Mouse (Mus musculus) kidney, postnatal 0 days (tissue): ENCODE measurements at regions not wholly inside any gene's neighbourhood (a gene's known extent, or its start where the extent isn't known, plus 50 kb on each side); places are given as distances from the start of the nearest gene placed in this dataset.

ENCODE experiments used
- ATAC-seq: fragments of 200-750 bp; cut with Nextera tagmentation; replicated peaks from 2 replicates; pipeline ENCODE4 v1.8.0; 2017; ENCODE audit warnings: low read depth, moderate number of reproducible peaks, moderate TSS enrichment, moderate library complexity; ENCODE audit not compliant: low FRiP score
- DNase-seq: peaks from one replicate; pipeline ENCODE4 v3.0.0-alpha.2; 2016; ENCODE audit warnings: low spot score
- H3K27ac ChIP-seq: fragments of 300-500 bp; sonication (generic); 2 replicates; pipeline ENCODE4 v1.5.1; 2014; ENCODE audit warnings: mild to moderate bottlenecking
- H3K27me3 ChIP-seq: fragments of 300-500 bp; sonication (generic); 2 replicates; pipeline ENCODE4 v1.6.1; 2014; ENCODE audit warnings: low read length, mixed read lengths; ENCODE audit not compliant: insufficient read depth
- H3K36me3 ChIP-seq: fragments of 300-500 bp; sonication (generic); 2 replicates; pipeline ENCODE4 v1.6.1; 2014; ENCODE audit warnings: low read length, mixed read lengths; ENCODE audit not compliant: insufficient read depth
- H3K4me1 ChIP-seq: fragments of 300-500 bp; sonication (generic); replicated peaks from 2 replicates; pipeline ENCODE4 v1.6.1; 2014; ENCODE audit warnings: antibody characterized with exemption, low read length, mixed read lengths; ENCODE audit not compliant: insufficient read depth
- H3K4me2 ChIP-seq: fragments of 300-500 bp; sonication (generic); 2 replicates; pipeline ENCODE4 v1.6.1; 2014; ENCODE audit warnings: mild to moderate bottlenecking, low read length, moderate library complexity, mixed read lengths
- H3K4me3 ChIP-seq: fragments of 300-500 bp; sonication (generic); replicated peaks from 2 replicates; pipeline ENCODE4 v1.5.1; 2014; ENCODE audit warnings: low read depth, low read length
- H3K9ac ChIP-seq: fragments of 300-500 bp; sonication (generic); 2 replicates; pipeline ENCODE4 v1.6.1; 2014; ENCODE audit warnings: low read depth, low read length
- H3K9me3 ChIP-seq: fragments of 300-500 bp; sonication (generic); replicated peaks from 2 replicates; pipeline ENCODE4 v1.6.1; 2016; ENCODE audit warnings: low read length, inconsistent platforms, mixed read lengths
- CTCF ChIP-seq: IDR thresholded peaks from 2 replicates; pipeline ENCODE4 v1.5.1; 2016; ENCODE audit warnings: antibody characterized with exemption, low read depth, mild to moderate bottlenecking, moderate library complexity
- WGBS: fragments of 180-500 bp; shearing (Covaris S2); extraction: QIAGEN DNeasy Blood & Tissue Kit; methylation state at CpG from one replicate; pipeline ENCODE4 v1.1.7; 2014; 5-methylcytosine and 5-hydroxymethylcytosine counted together

GRCm38 (mm10) chr17:48680331-48680730 is 225.6 kb downstream of the Unc5cl start:
- H3K4me3 ChIP-seq, result no peak overlapping the region
- ATAC-seq, result no peak
- H3K27ac ChIP-seq, result no peak overlapping the region
- WGBS, result 88% methylated on average over 10 of the region's 10 CpGs
- H3K4me1 ChIP-seq, result no peaks in the 10 kb centered on the region
- no peaks in the 10 kb centered on the region for H3K9me3 ChIP-seq
- TF ChIP-seq CTCF, result no peak
- H3K27me3 ChIP-seq, result no peaks in the 10 kb centered on the region
- no peak overlapping the region for H3K9ac ChIP-seq
- H3K4me2 ChIP-seq, result no peak overlapping the region
- DNase-seq, result no peak
- no peaks in the 10 kb centered on the region for H3K36me3 ChIP-seq

GRCm38 (mm10) chr17:48688944-48689343 is 234.2 kb downstream of the Unc5cl start:
- Histone ChIP-seq H3K4me3 (no peak overlapping the region), H3K27me3 (no peaks in the 10 kb centered on the region), H3K4me1 (no peaks in the 10 kb centered on the region), H3K9me3 (no peaks in the 10 kb centered on the region), H3K36me3 (no peaks in the 10 kb centered on the region), H3K27ac (no peak overlapping the region), H3K4me2 (no peak overlapping the region), H3K9ac (no peak overlapping the region)
- 49% methylated on average over 2 of the region's 2 CpGs for WGBS
- no peak for ATAC-seq
- TF ChIP-seq CTCF, result no peak
- no peak for DNase-seq

- H3K4me1 ChIP-seq, result no peaks in the 10 kb centered on the region
- DNase-seq (no peak), ATAC-seq (no peak)
- no peaks in the 10 kb centered on the region for H3K9me3 ChIP-seq
- no peak overlapping the region for H3K4me2 ChIP-seq
- 89% methylated on average over 5 of the region's 5 CpGs for WGBS
- no peaks in the 10 kb centered on the region for H3K27me3 ChIP-seq
- no peak overlapping the region for H3K27ac ChIP-seq
- H3K4me3 ChIP-seq, result no peak overlapping the region
- no peak for TF ChIP-seq CTCF
- no peaks in the 10 kb centered on the region for H3K36me3 ChIP-seq
- H3K9ac ChIP-seq, result no peak overlapping the region
These were observed 233.7 kb upstream of the Lrfn2 start for GRCm38 (mm10) chr17:48698456-48698855.

- peak; percentile 26 for DNase-seq
- Histone ChIP-seq H3K4me3 (no peak overlapping the region), H3K36me3 (no peaks in the 10 kb centered on the region), H3K27ac (no peak overlapping the region), H3K9me3 (no peaks in the 10 kb centered on the region), H3K27me3 (no peaks in the 10 kb centered on the region), H3K4me2 (no peak overlapping the region), H3K9ac (no peak overlapping the region), H3K4me1 (no peaks in the 10 kb centered on the region)
- ATAC-seq, result no peak
- peak; percentile 65 for TF ChIP-seq CTCF
- WGBS, result 31% methylated on average over 10 of the region's 10 CpGs
These were observed 231.6 kb upstream of the Lrfn2 start for GRCm38 (mm10) chr17:48700591-48700990.

GRCm38 (mm10) chr17:48720506-48720905 is 211.7 kb upstream of the Lrfn2 start:
- Histone ChIP-seq H3K36me3 (no peaks in the 10 kb centered on the region), H3K27me3 (no peaks in the 10 kb centered on the region), H3K4me1 (no peaks in the 10 kb centered on the region), H3K9ac (no peak overlapping the region), H3K27ac (no peak overlapping the region), H3K4me3 (no peak overlapping the region), H3K4me2 (no peak overlapping the region), H3K9me3 (no peaks in the 10 kb centered on the region)
- no peak for ATAC-seq
- DNase-seq, result no peak
- TF ChIP-seq CTCF, result no peak
- WGBS, result 70% methylated on average over 4 of the region's 4 CpGs

GRCm38 (mm10) chr17:48723286-48723685 is 208.9 kb upstream of the Lrfn2 start:
- ATAC-seq (no peak), DNase-seq (no peak)
- 65% methylated on average over 10 of the region's 10 CpGs for WGBS
- Histone ChIP-seq H3K36me3 (no peaks in the 10 kb centered on the region), H3K9ac (no peak overlapping the region), H3K4me3 (no peak overlapping the region), H3K27ac (no peak overlapping the region), H3K9me3 (no peaks in the 10 kb centered on the region), H3K27me3 (no peaks in the 10 kb centered on the region), H3K4me2 (no peak overlapping the region), H3K4me1 (no peaks in the 10 kb centered on the region)
- no peak for TF ChIP-seq CTCF

- no peaks in the 10 kb centered on the region for H3K36me3 ChIP-seq
- no peak overlapping the region for H3K9ac ChIP-seq
- no peak overlapping the region for H3K4me3 ChIP-seq
- no peak for ATAC-seq
- 69% methylated on average over 11 of the region's 11 CpGs for WGBS
- no peak overlapping the region for H3K4me2 ChIP-seq
- no peak for TF ChIP-seq CTCF
- no peaks in the 10 kb centered on the region for H3K27me3 ChIP-seq
- H3K4me1 ChIP-seq, result no peaks in the 10 kb centered on the region
- no peak overlapping the region for H3K27ac ChIP-seq
- DNase-seq, result no peak
- H3K9me3 ChIP-seq, result no peaks in the 10 kb centered on the region
These were observed 207.6 kb upstream of the Lrfn2 start for GRCm38 (mm10) chr17:48724513-48725112.
